Mouse (Mus musculus) CD4-positive, CD25-positive, alpha-beta regulatory T cell, adult 2 months (primary cell): ENCODE measurements around the gene Cntnap1.
"Not testable (repeated sequence)": the region's sequence is repeated elsewhere in the genome, so short reads cannot be mapped to it uniquely, and the experiment has no call there.

ENCODE experiments used
- DNase-seq: peaks from one replicate; pipeline ENCODE4 v3.0.0-alpha.2; 2012; ENCODE audit warnings: low read depth, low spot score

Cntnap1 gene

DNA sequence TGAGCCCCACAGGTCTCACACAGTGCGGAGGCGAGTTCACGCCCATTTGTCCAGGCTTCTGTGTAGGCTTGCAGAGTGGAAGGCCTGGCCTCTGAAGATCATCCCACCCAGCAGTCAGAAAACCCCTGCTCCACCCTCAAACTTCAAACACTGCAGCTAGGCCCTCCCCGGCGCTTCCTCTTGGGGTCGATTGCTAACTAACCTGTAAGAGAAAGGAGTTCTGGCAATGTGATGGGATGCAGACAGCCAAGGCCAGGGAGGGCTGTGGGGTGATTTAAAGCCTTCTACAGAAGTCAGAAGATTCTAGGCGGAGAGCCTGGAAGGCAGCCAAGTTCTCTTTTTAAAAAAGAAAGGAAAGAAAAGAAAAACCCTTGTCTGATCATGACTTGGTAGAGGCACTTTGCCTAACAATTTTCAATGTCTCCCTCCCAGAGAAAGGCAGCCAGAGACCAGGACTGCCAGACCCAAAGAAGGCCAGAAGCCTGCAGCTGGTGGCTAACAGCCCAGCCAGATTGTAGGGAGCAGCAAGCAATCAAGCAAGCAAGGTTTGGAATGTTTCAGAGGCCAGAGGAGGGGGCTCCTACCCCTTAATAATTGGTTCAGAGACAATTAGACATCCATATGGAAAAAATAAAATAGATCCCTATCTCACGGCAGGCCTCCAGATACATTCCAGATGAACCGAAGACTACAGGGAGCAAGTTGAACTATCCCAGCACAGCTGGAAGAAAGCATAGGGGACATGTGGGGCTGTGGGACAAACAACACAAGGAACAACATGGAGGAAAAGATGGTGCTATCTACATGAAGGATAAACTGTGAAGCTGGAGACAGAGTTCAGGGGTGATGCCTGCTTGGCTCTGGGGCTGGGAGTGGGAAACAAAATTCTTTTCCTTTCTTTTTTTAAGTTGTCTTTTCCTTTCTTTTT lies 20.9 kb upstream of the Cntnap1 start:
- no peak for DNase-seq

DNA sequence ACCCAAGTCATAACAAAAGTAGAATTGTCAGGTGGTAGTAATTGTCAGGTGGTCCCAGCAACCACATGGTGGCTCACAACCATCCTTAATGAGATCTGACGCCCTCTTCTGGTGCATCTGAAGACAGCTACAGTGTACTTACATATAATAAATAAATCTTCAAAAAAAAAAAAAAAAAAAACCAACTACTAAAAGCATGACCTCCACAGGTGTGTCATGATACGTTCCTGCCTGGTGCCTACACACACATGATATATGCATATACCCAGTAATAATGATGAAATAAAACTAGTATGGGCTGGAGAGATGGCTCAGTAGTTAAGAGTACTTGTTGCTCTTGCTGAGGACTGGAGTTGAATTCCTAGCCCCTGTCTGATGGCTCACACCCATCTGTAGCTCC lies 19.3 kb upstream of the Cntnap1 start:
- DNase-seq, result no peak

DNA sequence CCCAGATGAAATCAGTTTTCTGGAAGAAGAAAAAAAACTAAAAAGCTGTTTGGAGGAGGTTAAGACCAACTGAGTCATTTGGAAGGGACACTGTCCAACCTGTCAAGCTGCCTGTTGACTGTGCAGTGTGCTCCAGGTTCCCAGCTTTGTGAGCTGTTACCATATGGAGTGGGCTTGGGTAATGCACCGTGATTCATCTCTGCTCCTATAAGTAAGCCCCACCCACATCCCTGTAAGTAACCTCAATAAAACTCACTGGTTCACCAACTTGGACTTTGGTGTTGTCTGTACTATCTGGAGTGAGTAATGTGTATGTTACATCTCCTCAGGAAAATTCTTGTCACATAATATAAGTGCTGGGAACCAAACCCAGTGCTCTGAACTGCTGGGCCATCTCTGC lies 17.5 kb upstream of the Cntnap1 start:
- no peak for DNase-seq

DNA sequence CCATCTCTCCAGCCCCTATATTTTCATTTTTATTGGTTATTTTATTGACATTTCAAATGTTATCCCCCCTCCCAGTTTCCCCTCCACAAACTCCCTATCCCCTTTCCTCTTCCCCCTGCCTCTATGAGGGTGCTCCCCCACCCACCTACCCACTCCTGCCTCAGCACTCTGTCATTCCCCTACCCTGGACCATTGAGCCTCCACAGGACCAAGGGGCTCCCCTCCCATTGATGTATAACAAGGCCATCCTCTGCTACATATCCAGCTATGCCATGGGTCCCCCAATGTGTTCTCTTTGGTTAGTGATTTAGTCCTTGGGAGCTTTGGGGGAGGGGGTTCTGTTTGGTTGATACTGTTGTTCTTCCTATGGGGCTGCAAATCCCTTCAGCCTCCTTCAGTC lies 15.7 kb upstream of the Cntnap1 start:
- no peak for DNase-seq

DNA sequence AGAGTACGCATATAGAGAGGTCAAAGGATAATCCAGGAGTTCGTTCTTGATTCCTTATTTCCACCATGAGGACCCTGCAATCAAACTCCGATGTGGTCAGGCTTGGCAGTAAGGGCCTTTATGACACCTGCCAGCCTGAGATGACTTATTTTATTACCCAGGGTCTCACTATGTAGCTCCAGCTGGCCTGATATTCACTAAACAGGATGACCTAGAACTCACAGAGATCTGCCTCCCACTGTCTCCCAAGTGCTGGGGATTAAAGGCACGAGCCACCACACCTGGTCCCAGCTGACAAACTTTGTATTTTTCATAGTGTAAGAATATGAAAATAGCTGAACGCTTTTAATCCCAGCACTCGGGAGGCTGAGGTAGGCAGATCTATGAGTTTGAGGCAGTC lies 15.2 kb upstream of the Cntnap1 start:
- no peak for DNase-seq

DNA sequence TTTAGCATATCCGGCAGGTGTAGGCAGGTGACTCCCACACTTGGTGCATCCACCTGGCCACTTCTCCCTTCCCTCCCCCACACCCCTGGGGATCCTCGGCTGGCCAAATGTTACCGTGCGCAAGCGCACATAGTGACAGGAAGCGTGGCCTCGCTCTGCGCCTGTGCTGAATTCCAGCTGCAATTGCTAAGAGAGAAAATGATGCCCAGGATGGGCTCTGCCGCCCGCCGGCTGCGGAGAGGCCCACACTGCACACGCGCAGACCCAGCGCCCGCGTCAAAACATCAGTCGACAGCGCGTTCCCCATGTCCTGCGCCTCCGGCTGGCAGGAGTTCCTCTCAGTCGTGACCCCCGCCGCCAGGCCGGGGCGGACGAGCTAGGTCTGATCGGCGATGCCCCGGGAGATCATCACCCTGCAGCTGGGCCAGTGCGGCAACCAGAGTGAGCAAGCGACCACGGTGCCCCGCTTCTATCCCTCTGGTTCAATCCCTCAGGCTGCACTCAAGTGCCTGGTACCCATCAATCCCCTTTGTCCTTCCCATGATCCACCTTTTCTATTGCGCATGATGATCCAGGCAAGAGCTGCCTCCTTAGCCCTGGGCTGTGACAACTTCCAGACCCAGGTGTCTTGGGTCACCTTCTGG lies 14.5 kb upstream of the Cntnap1 start, which contains the start of gene Tubg2:
Gene Tubg2, plus strand, starts transcription at position 180 of the 644 bp plus-strand sequence.
- DNase-seq, result peak; percentile 72

DNA sequence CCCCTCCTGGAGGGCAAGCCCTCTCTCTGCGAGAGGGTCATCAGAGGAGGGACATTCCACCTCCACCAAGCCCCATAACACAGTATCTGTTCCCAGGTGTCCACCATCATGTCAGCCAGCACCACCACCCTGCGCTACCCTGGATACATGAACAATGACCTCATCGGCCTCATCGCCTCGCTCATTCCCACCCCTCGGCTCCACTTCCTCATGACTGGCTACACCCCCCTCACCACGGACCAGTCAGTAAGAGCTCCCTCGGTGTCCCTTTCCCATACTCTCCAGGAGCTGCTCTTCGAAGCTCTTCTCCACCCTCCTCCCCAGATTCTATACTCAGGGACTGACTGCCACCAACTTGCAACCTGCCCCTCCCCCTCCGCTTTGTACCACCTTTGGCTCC lies 10.2 kb upstream of the Cntnap1 start:
- DNase-seq, result not testable (repeated sequence)

DNA sequence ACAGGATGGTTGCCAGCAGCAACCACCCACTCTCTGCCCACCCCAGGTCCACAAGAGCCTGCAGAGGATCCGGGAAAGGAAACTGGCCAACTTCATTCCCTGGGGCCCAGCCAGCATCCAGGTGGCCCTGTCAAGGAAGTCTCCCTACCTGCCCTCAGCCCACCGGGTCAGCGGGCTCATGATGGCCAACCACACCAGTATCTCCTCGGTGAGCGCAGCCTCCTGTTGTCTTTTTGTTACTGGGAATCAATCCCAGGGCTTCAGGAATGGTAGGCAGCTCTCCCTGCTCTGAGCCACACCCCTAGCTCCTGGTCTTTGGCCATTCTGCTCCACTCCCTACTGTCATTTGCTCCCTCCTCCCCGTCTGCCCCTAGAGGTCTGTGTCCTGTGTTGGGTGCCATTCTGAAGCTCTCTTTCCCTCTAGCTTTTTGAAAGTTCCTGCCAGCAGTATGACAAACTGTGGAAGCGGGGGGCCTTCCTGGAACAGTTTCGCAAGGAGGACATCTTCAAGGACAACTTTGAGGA lies 9.3 kb upstream of the Cntnap1 start:
- not testable (repeated sequence) for DNase-seq

DNA sequence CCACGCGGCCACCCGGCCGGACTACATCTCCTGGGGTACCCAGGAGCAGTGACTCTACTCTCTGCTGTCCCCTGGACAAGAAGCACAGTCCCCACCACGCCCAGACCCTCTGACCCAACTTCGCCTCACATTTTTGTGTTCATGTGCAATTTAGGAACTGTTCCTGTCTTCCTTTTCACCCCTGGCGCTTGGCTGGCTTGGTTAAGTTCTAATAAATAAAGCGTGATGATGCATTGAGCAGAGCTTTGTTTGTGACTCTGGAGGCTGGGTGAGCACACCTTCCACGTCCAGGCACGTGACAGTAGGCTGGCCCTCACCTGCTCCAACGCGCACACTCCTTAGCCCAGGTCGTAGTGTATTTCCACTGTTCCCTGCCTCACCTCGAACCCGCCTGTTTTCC lies 8.8 kb upstream of the Cntnap1 start:
- no peak for DNase-seq

DNA sequence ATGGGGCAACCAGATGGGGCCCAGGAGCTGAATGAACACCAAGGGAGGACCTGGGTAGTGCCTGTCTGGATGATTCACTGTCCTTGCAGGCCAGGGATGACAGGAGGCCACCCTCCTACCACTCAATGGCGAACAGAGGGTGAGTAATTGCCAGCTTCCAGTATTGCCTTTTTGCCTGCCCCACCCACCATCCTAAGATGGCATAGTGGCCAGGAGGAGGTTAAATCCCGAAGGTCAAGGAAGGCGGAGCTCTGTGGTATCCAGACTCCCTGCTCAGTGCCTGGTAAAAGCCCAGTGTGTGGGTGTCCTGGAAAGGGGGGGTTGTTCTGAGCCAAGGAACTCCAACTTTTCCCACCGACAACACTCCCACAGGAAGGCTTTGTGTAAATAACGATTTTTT lies 8.0 kb upstream of the Cntnap1 start:
- no peak for DNase-seq

DNA sequence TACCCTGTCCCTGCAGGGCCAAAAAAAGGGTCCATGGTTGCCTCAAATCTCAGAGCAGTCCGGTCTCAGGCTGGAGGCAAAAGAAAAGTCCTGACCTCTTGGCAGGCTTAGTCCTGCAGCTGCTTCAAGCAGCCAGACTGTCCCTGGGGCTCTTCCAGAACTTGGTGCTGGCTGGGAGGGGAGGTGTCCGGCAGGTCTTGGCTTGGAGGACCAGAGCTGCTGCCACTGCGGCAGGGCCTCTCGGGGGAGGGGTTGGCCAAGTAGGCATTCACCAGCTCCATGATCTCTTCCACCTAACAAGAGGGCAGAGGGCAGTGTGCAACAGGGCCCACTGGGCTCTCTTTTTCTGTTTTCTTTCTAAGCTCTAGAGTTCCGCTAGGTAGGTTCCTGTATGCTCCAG lies 7.6 kb upstream of the Cntnap1 start:
- DNase-seq, result no peak

DNA sequence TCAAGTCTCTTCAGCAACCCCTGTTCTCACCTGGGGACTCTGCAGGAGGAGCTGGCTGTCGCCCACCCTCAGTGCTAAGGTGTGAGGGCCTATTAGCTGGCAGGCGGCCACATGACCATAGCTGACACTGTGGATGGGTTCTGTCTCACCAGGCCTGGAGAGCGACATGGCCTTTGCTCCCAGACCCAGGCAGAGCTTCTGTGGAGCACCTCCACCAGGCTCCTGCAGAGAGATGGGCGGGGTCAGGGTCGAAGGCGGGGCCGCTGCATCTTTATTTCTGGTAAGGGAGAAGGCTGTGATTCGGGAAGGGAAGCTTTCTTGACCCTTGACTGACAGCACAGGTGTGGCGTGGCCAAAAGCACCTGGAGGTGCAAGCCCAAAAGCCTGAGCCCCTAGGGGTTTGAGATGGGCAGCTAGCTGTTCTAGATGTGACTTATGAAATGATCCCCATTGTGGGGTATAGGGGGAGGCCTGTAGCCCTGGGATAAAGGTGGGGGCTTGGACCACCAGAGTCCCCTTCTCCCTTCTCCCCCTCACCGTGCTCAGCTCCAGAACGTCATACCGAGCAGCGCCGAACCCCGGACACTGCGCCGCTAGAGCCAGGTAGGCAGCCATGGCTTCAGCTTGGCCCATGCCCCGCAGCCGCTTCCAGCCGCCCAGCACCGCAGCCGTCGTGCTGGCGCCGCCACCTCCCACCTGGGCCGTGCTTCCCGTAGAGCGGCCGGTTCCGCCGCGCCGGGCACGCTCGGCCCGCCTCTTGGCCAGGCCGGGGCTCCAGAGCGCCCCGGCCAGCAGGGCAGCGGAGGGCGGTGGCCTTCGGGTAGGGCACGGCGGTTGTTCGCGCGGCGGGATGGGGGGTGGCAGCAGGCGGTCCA lies 6.6 kb upstream of the Cntnap1 start:
- DNase-seq, result no peak

DNA sequence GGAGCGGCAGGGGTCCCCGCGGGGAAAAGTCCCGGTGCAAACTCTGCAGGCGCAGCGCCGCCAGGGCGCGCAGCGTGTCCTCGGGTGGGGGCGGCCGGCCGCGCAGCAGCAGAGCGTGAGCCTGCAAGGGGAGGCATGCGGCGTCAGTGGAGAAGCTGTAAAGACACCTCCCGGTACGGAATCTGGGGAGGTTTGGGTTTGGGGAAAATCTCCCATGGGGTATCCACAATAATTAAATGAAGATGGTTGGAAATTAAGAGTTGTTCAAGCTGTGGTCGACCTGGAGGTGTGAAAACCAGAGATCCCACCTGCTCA lies 6.0 kb upstream of the Cntnap1 start:
- DNase-seq, result peak; percentile 46

DNA sequence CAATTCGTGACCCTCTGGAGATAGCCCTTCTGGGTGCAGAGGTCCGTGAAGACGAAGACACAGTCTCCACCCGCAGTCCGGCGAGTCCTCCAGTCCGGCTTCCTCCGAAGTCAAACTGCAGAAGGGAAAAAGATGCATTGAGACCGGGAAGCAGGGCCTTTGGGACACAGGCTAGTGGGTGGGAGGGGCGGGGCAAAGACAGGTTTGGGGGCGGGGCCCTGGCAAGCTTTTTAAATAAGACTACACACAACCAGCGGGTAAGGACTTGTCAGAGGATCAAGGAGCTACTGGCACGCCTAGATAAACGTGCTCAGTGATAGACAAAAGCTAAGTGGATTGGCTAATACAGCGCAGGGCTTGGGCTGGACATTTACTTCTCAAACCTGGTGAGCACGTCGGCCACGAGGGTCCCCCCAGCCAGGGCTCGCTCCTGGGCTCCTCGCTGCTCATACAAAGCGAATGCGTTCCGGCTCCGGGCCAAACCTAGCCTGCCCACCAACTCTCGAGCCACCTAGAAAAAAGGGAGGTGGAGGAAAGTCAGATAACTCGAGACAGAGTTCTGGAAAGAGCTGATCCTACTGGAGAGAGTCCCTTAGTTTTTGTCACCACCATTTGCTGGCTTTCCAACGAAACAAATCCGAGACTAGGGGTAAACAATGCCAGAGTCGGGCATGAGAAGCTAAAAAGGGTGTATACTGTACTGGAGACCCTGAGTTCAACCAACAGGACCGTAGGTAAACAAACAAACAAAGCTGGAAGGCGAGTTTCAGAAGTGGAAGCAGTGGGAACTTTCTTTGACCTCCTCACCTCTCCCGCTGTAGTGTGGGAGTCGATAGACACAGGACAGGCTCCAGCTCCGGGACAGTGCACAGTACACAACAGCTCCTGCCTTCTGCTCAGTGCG lies 5.4 kb upstream of the Cntnap1 start:
- DNase-seq, result peak; percentile 40

DNA sequence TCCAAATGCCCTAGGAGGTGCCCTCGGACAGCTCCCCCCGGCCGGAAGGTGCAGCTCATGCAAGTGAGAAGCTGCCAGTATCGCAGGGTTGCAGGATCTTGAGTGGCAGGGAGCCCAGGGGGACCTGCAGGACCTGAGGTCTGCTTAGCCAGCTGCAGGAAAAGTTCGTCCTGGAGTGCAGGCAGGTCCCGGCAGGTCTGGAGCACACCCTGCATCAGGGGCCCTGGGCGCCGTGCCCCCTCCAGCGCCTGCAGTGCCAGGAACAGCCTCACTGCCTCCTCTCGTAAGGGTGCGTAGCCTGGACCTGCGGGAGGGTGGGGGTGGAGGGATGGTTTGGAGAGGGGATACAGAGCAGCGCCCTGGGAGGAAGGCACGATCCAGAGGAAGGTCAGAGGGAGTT lies 4.0 kb upstream of the Cntnap1 start:
- DNase-seq, result no peak

DNA sequence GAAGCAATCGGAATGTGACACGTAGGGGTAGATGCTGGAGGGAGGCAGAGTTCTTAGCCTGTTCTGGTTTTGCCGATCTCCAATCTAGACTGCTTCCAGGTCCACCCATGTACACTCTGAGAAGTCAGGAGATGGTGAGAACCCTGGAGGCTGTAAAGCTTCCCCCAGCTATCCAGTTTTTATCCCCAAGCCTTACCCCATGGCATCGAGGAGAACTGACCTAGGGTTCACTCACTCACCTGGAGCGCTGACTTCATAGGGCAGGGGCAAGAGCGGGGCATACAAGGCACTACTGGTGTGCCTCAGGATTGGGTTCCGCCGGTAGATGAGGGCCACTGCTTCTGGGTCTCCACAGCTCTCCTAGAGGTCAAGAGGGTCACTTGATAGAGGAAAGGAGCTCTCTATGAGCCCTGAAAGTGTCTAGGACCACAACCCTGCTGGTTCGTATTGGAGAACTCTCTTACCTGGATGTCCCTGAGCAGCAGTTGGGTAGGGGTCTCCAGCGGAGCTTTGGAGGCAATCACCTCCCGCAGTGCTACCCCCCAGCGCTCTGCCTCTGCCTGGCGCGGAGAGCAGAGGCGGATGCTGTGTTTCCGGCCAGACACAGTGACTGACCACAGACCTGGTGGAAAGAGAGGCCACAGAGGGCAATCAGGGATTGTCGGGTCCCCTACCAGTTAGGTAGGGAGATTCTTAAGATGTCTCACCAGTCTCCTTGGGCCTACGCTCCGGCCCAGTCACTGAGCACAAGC lies 2.9 kb upstream of the Cntnap1 start:
- no peak for DNase-seq

DNA sequence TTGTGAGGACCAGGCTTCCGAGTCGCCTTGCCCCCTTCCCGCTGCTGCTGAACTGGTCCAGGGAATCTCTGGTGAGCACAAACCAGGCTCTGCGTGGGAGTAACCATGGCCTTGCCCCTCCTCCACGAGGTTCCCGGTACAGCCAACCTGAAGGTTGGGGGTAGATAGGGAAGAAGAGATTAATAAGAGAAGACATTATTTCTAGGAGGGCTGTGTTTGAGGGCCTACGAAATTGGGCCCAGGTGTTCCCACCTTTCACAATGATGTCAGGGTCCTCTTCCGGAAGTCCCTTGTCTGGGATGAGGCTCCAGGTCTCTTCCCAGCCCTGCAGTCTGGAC lies 2.4 kb upstream of the Cntnap1 start:
- DNase-seq, result no peak

DNA sequence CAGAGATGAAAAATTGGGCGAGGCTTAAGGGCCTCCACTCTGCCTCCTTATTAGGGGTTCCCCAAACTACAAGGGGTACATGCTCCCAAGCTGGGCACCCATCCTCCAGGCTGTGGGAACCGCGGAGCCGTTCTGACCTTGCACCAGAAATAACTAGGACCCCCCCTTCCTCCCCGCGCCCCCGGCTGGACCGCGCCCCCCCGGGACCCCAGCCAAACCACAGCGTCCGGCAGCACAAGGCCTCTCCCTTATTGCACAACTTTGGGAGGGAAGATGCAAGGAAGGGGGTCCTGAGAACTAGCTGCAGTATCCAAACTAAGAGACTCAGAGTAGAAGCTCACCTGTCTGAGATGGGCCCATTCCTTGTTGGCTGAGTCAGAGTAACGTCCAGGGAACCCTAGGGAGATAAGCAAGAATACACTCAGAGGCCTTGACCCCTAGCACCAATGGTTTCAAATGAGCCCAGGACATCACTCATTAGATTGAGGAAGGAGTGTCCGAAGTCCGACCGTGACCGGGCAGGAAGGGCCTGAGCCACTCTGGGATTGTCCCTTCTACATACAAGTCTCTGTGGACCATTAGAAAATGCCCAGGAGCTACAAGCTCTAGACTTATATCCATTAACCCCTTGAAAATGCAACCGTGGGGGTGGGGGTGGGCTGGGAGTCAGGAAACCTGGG lies 1.9 kb upstream of the Cntnap1 start:
- DNase-seq, result no peak

DNA sequence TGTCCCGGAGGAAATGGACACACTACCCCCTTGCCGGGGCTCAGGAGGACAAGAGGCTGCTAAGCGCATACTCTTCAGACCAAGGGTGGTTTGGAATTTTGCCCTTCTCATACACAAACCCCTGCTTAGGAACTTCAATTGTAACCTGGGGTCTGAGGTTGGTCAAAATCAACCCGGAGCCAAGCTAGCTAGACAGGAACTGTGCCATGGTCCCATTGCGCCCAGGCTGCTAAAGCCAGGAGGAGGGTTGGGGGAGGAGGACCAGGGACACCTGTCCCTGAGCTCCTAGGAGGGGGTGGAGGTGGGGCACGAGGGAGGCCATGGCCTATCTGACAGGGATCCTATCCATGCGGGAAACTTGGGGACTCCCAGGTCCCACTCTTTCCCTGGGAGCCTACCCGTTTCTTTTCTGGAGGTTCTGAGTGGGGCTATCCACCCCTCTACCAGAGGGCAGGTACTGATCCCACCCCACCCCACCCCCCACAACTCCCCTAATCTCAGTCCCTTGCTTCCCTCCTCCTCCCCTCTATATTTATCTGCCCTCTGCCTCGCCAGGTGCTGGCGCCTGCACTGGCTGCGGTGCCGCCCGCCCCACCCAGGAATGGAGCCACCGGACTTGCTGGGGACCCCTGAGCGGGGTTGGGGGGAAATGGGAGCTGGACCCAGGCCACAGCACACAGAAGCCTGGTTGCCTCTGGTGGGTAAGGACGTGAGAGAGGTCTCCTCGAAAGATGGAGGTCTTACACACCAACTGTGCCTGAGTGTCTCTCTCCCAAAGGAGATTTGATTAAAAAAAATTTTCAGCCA lies 819 bp upstream of the Cntnap1 start:
- no peak for DNase-seq
